Mouse (Mus musculus): Measurements from ENCODE around the gene Mthfsd.

- TF ChIP-seq USF1 (IDR thresholded peaks at IDR 0.05; ENCODE audit: low read depth, low read length) (no peak), ELF1 (IDR thresholded peaks at IDR 0.05; ENCODE audit: low read depth, low read length) (no peak), POLR2A (IDR thresholded peaks at IDR 0.05; ENCODE audit: low read depth, low read length) (no peak), ZC3H11A (IDR thresholded peaks at IDR 0.05; ENCODE audit: low read depth, low read length) (no peak), CHD2 (IDR thresholded peaks at IDR 0.05; ENCODE audit: low read length) (no peak), RCOR1 (conservative IDR thresholded peaks at IDR 0.05; ENCODE audit: low read depth, low read length) (no peak), CTCF (conservative IDR thresholded peaks at IDR 0.05 in 1 of 2, IDR thresholded peaks at IDR 0.05 in 1 of 2; ENCODE audit: low read depth in 2 of 2, low read length in 2 of 2) (no peak), MXI1 (IDR thresholded peaks at IDR 0.05; ENCODE audit: low read depth, low read length) (no peak), EP300 (IDR thresholded peaks at IDR 0.05; ENCODE audit: low read length) (no peak), E2F4 (IDR thresholded peaks at IDR 0.05; ENCODE audit: insufficient replicate concordance, low read depth, low read length) (no peak)
These were observed 29.0 kb downstream of the Mthfsd start for GRCm38 (mm10) chr8:121079201-121079600.
